Mouse (Mus musculus) thymus, adult 2 months (tissue): ENCODE measurements around the gene Ptprd. TPM values are rescaled to one million over a fixed set of nuclear protein-coding genes. Genes with fewer than 3 reads are reported as not detected.

Source experiments
- DNase-seq: peaks from one replicate; pipeline ENCODE4 v3.0.0; 2021
- H3K27ac ChIP-seq: fragments of 200-500 bp; 2 replicates; pipeline ENCODE4 v1.5.1; 2012; ENCODE audit warnings: low read length, control low read depth; ENCODE audit not compliant: control insufficient read depth, insufficient read depth
- H3K27me3 ChIP-seq: fragments of 200-500 bp; 2 replicates; pipeline ENCODE4 v1.6.1; 2012; ENCODE audit warnings: mild to moderate bottlenecking, low read length, moderate library complexity, mixed read lengths; ENCODE audit not compliant: control insufficient read depth, insufficient read depth
- H3K36me3 ChIP-seq: fragments of 200-500 bp; 2 replicates; pipeline ENCODE4 v1.6.1; 2012; ENCODE audit warnings: mild to moderate bottlenecking, low read length, moderate library complexity; ENCODE audit not compliant: control insufficient read depth, insufficient read depth
- H3K4me1 ChIP-seq: fragments of 200-500 bp; replicated peaks from 2 replicates; pipeline ENCODE4 v1.6.1; 2012; ENCODE audit warnings: low read length; ENCODE audit not compliant: control insufficient read depth, insufficient read depth
- H3K4me3 ChIP-seq: fragments of 200-500 bp; 2 replicates; pipeline ENCODE4 v1.5.1; 2012; ENCODE audit warnings: mild to moderate bottlenecking, low read length, control low read depth, moderate library complexity; ENCODE audit not compliant: control insufficient read depth, insufficient read depth
- CTCF ChIP-seq: fragments of 200-500 bp; IDR thresholded peaks from 2 replicates; pipeline ENCODE4 v1.5.1; 2012; ENCODE audit warnings: mild to moderate bottlenecking, control low read depth, low read length, moderate library complexity, borderline replicate concordance; ENCODE audit not compliant: control insufficient read depth, poor library complexity, insufficient read depth; ENCODE audit errors: extremely low read depth
- POLR2A ChIP-seq: fragments of 200-500 bp; IDR thresholded peaks from 2 replicates; pipeline ENCODE4 v1.6.1; 2012; ENCODE audit warnings: mild to moderate bottlenecking, low read length, control low read depth, moderate library complexity; ENCODE audit not compliant: control insufficient read depth, poor library complexity, insufficient read depth; ENCODE audit errors: extremely low read depth
- WGBS: fragments of 180-500 bp; shearing (Covaris S2); methylation state at CpG from one replicate; pipeline ENCODE4 v1.1.7; 2018; 5-methylcytosine and 5-hydroxymethylcytosine counted together
- polyA plus RNA-seq: library from polyadenylated mRNA; depleted of rRNA; stranded (reverse); fragments of >200 nt; gene quantifications from 2 replicates; pipeline ENCODE4 v1.2.3, GENCODE M21; 2012

The Ptprd gene
- polyA plus RNA-seq, 1 experiment: 1.0 TPM

DNA sequence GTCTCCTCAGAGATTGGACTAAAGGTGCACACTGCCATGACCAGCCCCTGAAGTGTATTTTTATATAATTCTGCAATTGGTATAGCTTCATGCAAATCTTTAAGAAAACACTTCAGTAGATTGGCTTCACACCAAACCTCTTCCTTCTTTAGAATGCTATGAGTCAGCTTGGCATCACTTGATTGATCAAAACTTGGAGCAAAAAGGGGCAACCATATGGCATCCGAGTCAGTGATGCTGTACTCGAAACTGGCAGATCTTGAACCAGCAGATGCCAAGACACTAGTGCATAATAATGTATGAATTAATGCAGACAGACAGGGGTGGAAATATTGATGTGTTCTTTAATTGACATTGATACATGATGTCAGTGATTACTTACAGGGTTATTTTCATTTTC lies 1056.2 kb downstream of the Ptprd start:
- TF ChIP-seq POLR2A (no peak), CTCF (no peak)
- WGBS: 85% methylated on average over 2 of the region's 2 CpGs
- no peaks in the 10 kb centered on the region for H3K4me1 ChIP-seq

GRCm38 (mm10) chr4:77155037-77155436 lies 1056.7 kb downstream of the Ptprd start:
- Histone ChIP-seq H3K27me3 (no peaks in the 10 kb centered on the region), H3K27ac (no peak overlapping the region), H3K4me3 (no peak overlapping the region), H3K4me1 (no peaks in the 10 kb centered on the region), H3K36me3 (no peaks in the 10 kb centered on the region)
- DNase-seq: no peak
- WGBS: 96% methylated on average over 1 of the region's 1 CpGs
- TF ChIP-seq POLR2A: no peak
- TF ChIP-seq CTCF: no peak

More for the DNA sequence above, 1056.2 kb downstream of the Ptprd start:
- Histone ChIP-seq H3K36me3 (no peaks in the 10 kb centered on the region), H3K27me3 (no peaks in the 10 kb centered on the region), H3K27ac (no peak overlapping the region), H3K4me3 (no peak overlapping the region)
- no peak for DNase-seq

GRCm38 (mm10) chr4:77124852-77125251 lies 1086.9 kb downstream of the Ptprd start:
- no peaks in the 10 kb centered on the region for H3K4me1 ChIP-seq
- no peaks in the 10 kb centered on the region for H3K27me3 ChIP-seq
- WGBS: 21% methylated on average over 2 of the region's 2 CpGs
- TF ChIP-seq CTCF (no peak), POLR2A (no peak)
- DNase-seq: no peak
- no peak overlapping the region for H3K4me3 ChIP-seq
- H3K27ac ChIP-seq: no peak overlapping the region
- no peaks in the 10 kb centered on the region for H3K36me3 ChIP-seq

- 7% methylated on average over 1 of the region's 1 CpGs for WGBS
- DNase-seq: no peak
- H3K4me3 ChIP-seq: no peak overlapping the region
These were observed 1100.9 kb downstream of the Ptprd start for GRCm38 (mm10) chr4:77110894-77111293.

DNA sequence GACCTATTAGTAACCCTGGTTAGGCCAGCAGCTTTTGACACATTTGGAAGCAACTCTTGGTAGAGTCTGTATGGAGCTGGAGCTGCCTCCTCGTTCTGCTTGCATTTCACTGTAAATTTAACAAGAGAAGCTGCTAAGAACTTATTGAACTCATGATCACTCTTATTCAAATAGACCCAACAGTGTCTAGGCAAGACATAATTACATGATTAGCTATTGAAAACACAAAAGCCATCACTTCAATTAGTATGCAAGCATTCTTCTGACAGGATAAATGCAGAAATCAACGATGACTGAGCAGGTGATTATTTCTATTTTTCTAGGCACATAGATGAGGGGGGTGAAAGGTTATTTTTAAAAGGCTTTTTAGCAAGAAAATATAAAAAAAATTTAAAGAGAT lies 1104.5 kb downstream of the Ptprd start:
- 93% methylated on average over 2 of the region's 2 CpGs for WGBS

More at GRCm38 (mm10) chr4:77110894-77111293, 1100.9 kb downstream of the Ptprd start:
- H3K27me3 ChIP-seq: no peaks in the 10 kb centered on the region
- TF ChIP-seq POLR2A (no peak), CTCF (no peak)
- H3K27ac ChIP-seq: no peak overlapping the region
- no peaks in the 10 kb centered on the region for H3K36me3 ChIP-seq
- no peaks in the 10 kb centered on the region for H3K4me1 ChIP-seq

GRCm38 (mm10) chr4:77083165-77083564 lies 1128.6 kb downstream of the Ptprd start:
- H3K36me3 ChIP-seq: no peaks in the 10 kb centered on the region
- no peaks in the 10 kb centered on the region for H3K4me1 ChIP-seq
- H3K27me3 ChIP-seq: no peaks in the 10 kb centered on the region
- TF ChIP-seq POLR2A (no peak), CTCF (no peak)
- no peak overlapping the region for H3K4me3 ChIP-seq
- no peak overlapping the region for H3K27ac ChIP-seq
- WGBS: 55% methylated on average over 3 of the region's 3 CpGs
- DNase-seq: no peak

More for the DNA sequence above, 1104.5 kb downstream of the Ptprd start:
- no peak for DNase-seq
- Histone ChIP-seq H3K4me1 (no peaks in the 10 kb centered on the region), H3K36me3 (no peaks in the 10 kb centered on the region), H3K4me3 (no peak overlapping the region), H3K27ac (no peak overlapping the region), H3K27me3 (no peaks in the 10 kb centered on the region)
- no peak for TF ChIP-seq CTCF
- TF ChIP-seq POLR2A: no peak

DNA sequence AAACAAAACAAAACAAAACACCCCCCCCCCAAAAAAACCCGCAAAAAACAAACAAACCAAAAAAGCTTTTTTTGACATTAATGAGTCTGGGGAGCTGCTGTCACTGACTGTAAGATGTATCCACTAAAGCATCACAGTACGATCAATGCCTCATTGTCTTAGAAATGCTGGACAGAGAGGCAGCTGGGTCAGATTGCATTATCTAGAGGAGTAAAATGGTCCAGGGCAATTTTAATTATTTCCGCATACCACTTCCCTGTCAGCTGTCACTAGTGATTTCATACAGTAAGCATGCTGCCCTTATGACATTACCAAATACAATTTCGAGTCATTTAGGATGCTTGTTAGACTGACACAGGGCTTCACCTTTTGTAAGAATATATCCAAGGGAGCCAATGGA lies 1134.2 kb downstream of the Ptprd start:
- Histone ChIP-seq H3K27ac (no peak overlapping the region), H3K27me3 (no peaks in the 10 kb centered on the region), H3K4me1 (no peaks in the 10 kb centered on the region), H3K36me3 (no peaks in the 10 kb centered on the region), H3K4me3 (no peak overlapping the region)
- TF ChIP-seq POLR2A (no peak), CTCF (no peak)
- 89% methylated on average over 4 of the region's 4 CpGs for WGBS
- DNase-seq: no peak
